Mouse (Mus musculus) embryonic facial prominence, embryonic 10.5 days (tissue): ENCODE results near the gene Kcnj5. TPM values are rescaled to one million over a fixed set of nuclear protein-coding genes. Genes with fewer than 3 reads are reported as not detected.
A peak's percentile ranks its signal among the peaks of the same experiment; 100 is the strongest.

ENCODE experiments used
- DNase-seq: peaks from one replicate; pipeline ENCODE4 v3.0.0-alpha.2; 2017; ENCODE audit warnings: low spot score
- H3K27ac ChIP-seq: fragments of 300-500 bp; sonication (generic); replicated peaks from 2 replicates; pipeline ENCODE4 v1.5.1; 2016; ENCODE audit warnings: mild to moderate bottlenecking
- H3K27me3 ChIP-seq: fragments of 300-500 bp; sonication (generic); replicated peaks from 2 replicates; pipeline ENCODE4 v1.6.1; 2016; ENCODE audit warnings: low read depth, mild to moderate bottlenecking; ENCODE audit not compliant: poor library complexity, severe bottlenecking
- H3K36me3 ChIP-seq: fragments of 300-500 bp; sonication (generic); replicated peaks from 2 replicates; pipeline ENCODE4 v1.6.1; 2016; ENCODE audit warnings: mild to moderate bottlenecking, moderate library complexity
- H3K4me1 ChIP-seq: fragments of 300-500 bp; sonication (generic); 2 replicates; pipeline ENCODE4 v1.6.1; 2016
- H3K4me3 ChIP-seq: fragments of 300-500 bp; sonication (generic); 2 replicates; pipeline ENCODE4 v1.5.1; 2016; ENCODE audit warnings: mild to moderate bottlenecking, moderate library complexity
- H3K9me3 ChIP-seq: fragments of 300-500 bp; sonication (generic); 2 replicates; pipeline ENCODE4 v1.6.1; 2016; ENCODE audit warnings: mild to moderate bottlenecking
- WGBS: fragments of 180-500 bp; shearing (Covaris S2); methylation state at CpG from one replicate; pipeline ENCODE4 v1.1.7; 2016; 5-methylcytosine and 5-hydroxymethylcytosine counted together
- polyA plus RNA-seq: library from polyadenylated mRNA; unstranded; fragments of >200 nt; fragmentation: Nextera tagmentation; extraction: Ambion mirVana; gene quantifications from 2 replicates; pipeline ENCODE4 v1.2.1, GENCODE M21; 2016

The Kcnj5 gene
- polyA plus RNA-seq, 1 experiment from 2014 or later, result 0.52 TPM

DNA sequence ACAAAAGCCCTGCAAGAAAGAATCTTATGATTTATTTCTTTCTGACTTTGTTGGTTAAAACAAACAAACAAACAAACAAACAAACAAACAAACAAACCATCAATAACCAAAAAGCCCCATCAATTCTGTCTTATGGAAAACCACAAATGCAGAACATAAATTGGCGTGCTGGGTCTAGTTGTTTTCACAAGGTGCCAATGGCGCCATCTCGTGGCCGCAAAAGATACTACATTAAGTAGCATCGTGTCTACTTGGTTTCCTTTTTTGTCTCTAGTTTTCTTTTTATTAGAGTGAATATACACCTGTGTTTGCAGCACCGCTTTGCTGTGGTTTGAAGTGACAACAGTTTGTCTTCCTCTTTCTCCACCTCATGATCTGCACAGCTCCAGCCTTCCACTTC, 6.2 kb upstream of the Kcnj5 start:
- Histone ChIP-seq H3K36me3 (no peaks in the 10 kb centered on the region), H3K27ac (no peak overlapping the region), H3K27me3 (peaks cover 53% of the 10 kb centered on the region), H3K4me3 (no peak overlapping the region), H3K9me3 (no peaks in the 10 kb centered on the region), H3K4me1 (peaks cover 5% of the 10 kb centered on the region)
- peak; percentile 69 for DNase-seq
- 5% methylated on average over 6 of the region's 6 CpGs for WGBS

DNA sequence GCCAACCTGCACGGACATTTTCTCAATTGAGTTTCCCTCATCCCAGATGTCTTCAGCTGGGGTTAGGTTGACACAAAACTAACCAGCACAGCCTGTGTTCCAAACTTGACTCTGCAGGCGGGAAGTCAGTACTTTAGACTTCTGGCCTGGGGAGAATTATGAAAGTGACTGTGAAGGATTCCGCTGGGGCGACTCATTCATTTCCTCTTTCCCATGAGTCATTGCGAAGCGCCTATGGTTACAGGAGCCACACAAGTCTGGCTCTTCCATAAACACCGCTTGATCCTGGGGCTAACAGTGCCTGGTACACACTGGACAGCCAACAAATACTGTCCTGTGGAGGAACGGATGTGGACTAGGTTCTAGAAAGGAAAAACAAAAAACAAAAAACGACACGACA, 5.2 kb upstream of the Kcnj5 start:
- peaks cover 11% of the 10 kb centered on the region for H3K4me1 ChIP-seq
- no peaks in the 10 kb centered on the region for H3K9me3 ChIP-seq
- no peak overlapping the region for H3K27ac ChIP-seq
- no peak overlapping the region for H3K4me3 ChIP-seq
- WGBS, result 90% methylated on average over 10 of the region's 10 CpGs
- no peaks in the 10 kb centered on the region for H3K36me3 ChIP-seq
- peaks cover 63% of the 10 kb centered on the region for H3K27me3 ChIP-seq
- DNase-seq, result no peak

DNA sequence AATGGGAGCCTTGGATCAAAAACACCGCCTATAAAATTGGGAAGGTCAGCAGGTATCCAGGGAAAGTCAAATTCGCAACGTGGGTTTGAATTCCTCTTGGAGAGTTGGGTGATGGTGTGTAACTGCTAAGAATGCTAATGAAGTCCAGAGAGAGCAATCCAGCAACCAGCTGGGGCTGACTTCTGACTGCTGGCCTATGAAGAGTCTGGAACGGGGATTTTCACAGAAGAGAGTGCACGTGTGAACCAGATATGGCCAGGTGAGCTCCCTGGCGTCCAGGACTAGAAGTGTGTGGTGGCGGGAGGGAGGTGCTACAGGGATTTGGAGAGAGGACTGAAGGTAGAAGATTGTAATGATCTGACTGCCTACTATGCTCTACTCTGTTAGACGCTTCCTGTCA, 3.9 kb upstream of the Kcnj5 start:
- Histone ChIP-seq H3K36me3 (no peaks in the 10 kb centered on the region), H3K27ac (no peak overlapping the region), H3K4me1 (peaks cover 24% of the 10 kb centered on the region), H3K9me3 (no peaks in the 10 kb centered on the region), H3K27me3 (peaks cover 75% of the 10 kb centered on the region), H3K4me3 (no peak overlapping the region)
- no peak for DNase-seq
- WGBS, result 59% methylated on average over 8 of the region's 8 CpGs

DNA sequence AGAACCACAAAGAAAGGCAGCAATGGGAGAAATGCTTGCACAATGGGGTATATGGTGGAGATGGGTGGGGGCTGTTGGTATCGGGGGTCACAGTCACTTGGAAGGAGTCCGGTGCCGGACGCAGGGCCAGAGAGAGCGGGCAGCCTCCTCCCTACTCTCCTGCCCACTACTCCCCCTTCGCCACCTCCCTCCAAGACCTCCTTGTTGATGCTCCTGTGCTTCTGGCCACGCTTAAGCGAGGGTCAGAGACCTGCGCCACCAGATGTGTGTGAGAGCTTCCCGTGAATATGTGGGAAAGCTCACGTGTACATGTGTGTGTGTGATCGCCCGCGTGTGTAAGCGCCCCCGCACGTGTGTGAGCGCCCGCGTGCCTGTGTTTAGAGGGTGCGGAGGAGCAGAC, 339 bp upstream of the Kcnj5 start:
- DNase-seq, result peak; percentile 31
- no peaks in the 10 kb centered on the region for H3K36me3 ChIP-seq
- H3K4me1 ChIP-seq, result peaks cover 22% of the 10 kb centered on the region
- H3K27ac ChIP-seq, result peak overlapping the region; percentile 44
- no peaks in the 10 kb centered on the region for H3K9me3 ChIP-seq
- WGBS, result 1% methylated on average over 21 of the region's 21 CpGs
- peak overlapping the region; percentile 54 for H3K4me3 ChIP-seq
- peaks cover 87% of the 10 kb centered on the region for H3K27me3 ChIP-seq

DNA sequence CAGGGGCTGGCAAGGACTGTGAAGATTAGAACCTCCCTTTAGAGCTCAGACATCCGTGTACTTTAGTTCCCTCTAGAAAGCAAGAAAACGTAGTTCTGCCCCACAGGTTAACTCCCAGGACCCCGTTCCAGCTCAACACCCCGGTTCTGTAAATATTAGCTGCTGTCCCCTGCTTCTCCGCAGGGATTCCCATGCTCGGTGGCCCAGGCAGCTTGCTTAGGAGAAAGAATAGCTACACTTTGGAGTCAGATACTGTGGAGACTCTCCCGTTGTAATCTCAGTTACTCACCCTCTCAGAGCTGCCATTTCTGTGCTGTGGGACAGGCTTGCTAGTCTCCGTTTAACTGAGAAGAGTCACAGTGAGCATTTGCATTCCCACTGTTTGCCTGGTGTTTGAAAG, 1.2 kb downstream of the Kcnj5 start:
- Histone ChIP-seq H3K4me1 (peaks cover 22% of the 10 kb centered on the region), H3K9me3 (no peaks in the 10 kb centered on the region), H3K27me3 (peaks cover 72% of the 10 kb centered on the region), H3K36me3 (no peaks in the 10 kb centered on the region), H3K27ac (no peak overlapping the region), H3K4me3 (no peak overlapping the region)
- WGBS, result 11% methylated on average over 8 of the region's 8 CpGs
- DNase-seq, result no peak

DNA sequence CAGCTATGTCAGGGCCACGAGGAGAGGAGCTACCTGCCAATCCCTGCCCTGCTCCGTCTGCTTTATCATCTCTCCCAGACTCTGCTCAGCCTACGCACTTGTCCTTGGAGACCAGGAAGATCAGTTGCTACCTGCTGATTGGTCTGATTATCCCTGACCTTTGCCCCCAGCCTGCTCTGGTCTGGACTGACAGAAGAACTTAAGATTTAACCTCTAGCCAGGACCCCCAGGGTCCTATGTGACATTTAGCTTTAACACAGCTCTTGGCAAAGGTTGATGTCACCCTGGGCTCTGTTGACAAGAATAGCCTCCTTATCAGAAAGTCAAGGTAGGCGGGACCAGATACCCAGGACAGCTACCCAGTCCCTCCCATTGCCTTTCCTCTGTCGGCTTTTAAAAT, 3.3 kb downstream of the Kcnj5 start:
- Histone ChIP-seq H3K4me3 (no peak overlapping the region), H3K27me3 (peaks cover 55% of the 10 kb centered on the region)
- WGBS, result 63% methylated on average over 5 of the region's 5 CpGs

DNA sequence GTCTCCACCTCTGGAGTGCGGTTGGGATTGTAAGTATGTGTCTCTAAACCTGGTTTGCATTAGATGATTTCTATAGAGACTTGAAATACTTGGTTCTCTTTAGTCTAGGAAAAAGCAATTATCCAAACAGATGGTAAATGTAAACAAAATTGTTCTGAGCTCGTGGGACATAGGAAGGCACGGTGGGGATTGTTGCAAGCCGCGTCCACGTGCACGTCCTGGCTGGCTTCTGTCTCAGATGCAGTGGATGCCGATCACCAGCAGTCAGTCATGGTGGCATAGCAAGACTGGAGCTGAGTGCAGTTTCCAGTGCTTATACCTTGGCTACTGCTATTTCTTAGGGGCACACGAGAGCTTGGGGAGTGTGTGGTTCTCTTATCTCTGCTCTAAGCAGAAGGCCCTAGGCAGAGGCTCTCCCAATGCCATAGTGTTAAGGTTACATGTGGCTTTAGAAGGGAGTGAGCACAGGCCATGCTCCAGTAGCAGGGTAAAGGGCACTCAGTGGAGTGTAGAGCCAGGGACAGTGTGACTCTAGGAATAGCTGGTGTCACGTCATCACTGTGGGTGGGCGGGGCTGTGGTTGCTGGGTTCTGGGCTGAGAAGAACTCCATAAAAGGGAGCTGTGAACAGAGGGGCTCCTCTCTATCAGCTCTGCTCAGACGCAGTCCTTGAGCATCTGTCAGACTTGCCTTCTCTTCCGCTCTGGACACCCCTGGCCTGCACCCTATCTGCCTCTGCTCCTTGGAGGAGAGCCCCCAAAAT, 8.6 kb downstream of the Kcnj5 start:
- Histone ChIP-seq H3K27ac (no peak overlapping the region), H3K27me3 (peaks cover 2% of the 10 kb centered on the region), H3K4me1 (peaks cover 8% of the 10 kb centered on the region), H3K9me3 (no peaks in the 10 kb centered on the region), H3K36me3 (no peaks in the 10 kb centered on the region), H3K4me3 (no peak overlapping the region)
- no peak for DNase-seq
- WGBS, result 78% methylated on average over 13 of the region's 13 CpGs

More for the DNA sequence above, 3.3 kb downstream of the Kcnj5 start:
- DNase-seq, result no peak
- peaks cover 22% of the 10 kb centered on the region for H3K4me1 ChIP-seq
- H3K27ac ChIP-seq, result no peak overlapping the region
- no peaks in the 10 kb centered on the region for H3K9me3 ChIP-seq
- H3K36me3 ChIP-seq, result no peaks in the 10 kb centered on the region

DNA sequence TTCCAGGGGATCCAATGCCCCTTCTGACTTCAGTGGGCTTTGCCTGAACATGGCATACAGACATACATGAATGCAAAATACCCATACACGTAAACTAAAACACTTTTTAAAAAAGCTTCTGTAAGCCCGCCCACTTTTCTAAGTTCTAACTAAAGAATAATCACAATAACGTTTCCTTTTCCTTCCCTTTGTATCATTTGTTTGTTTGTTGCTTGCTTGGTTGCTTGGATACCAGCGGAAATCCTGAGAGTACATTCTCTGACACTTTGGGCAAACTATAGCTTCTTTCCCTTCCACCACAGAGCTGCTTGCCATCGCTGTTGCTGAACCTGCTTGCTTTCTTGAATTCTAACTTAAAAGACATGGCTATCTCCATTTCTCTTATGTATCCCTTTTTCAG, 13.0 kb downstream of the Kcnj5 start:
- H3K4me3 ChIP-seq, result no peak overlapping the region
- DNase-seq, result no peak
- no peaks in the 10 kb centered on the region for H3K27me3 ChIP-seq
- H3K9me3 ChIP-seq, result 0 out of 2 replicates have a peak, but pooled peaks cover 3% of the 10 kb centered on the region
- H3K27ac ChIP-seq, result no peak overlapping the region
- peaks cover 8% of the 10 kb centered on the region; the same call in 1 of the 2 replicates for H3K4me1 ChIP-seq
- WGBS, result 83% methylated on average over 5 of the region's 5 CpGs
- H3K36me3 ChIP-seq, result no peaks in the 10 kb centered on the region

DNA sequence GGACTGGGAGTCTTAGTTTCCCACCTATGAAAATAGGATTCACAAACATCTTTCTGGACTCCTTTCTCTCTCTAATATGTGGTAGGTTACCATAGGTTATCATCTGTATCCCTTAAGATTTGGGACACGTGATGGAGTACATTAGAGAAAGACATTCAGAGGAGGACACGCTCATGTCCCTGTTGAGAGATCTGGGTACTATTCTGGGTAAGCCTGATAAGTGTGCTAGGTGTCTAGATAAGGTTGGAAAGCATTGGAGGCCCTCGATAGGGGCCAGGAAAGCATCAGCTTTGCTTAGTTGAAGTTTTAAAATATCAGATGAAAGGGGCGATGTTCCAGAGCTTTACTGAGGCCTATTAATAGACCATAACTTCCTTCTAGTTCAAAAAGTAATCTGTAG, 15.4 kb downstream of the Kcnj5 start:
- no peak overlapping the region for H3K27ac ChIP-seq
- no peaks in the 10 kb centered on the region for H3K4me1 ChIP-seq
- H3K36me3 ChIP-seq, result no peaks in the 10 kb centered on the region
- no peaks in the 10 kb centered on the region for H3K27me3 ChIP-seq
- no peak overlapping the region for H3K4me3 ChIP-seq
- WGBS, result 93% methylated on average over 4 of the region's 4 CpGs
- H3K9me3 ChIP-seq, result 0 out of 2 replicates have a peak, but pooled peaks cover 3% of the 10 kb centered on the region
- no peak for DNase-seq

DNA sequence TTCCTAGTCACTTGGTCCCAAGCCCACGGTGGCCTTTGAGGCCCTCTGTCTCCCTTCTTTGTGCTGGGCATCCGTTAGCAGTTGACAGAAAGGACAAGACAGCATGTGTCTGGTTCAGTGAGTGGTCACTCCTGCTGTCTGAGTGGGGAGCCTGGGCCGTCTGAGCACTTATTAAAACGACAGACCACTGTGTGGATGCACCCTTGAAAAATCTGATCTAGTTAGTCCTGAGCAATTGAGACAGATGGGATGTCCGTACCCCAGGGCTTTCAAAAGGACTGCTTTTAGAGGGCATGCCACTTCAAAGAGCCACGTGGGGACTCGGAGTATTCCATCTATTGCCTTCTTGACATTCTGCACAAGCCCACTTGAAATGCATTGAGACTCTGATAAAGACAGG, 20.5 kb downstream of the Kcnj5 start:
- no peak overlapping the region for H3K27ac ChIP-seq
- H3K4me3 ChIP-seq, result no peak overlapping the region
- peaks cover 7% of the 10 kb centered on the region for H3K4me1 ChIP-seq
- H3K36me3 ChIP-seq, result no peaks in the 10 kb centered on the region
- no peaks in the 10 kb centered on the region for H3K9me3 ChIP-seq
- no peaks in the 10 kb centered on the region; the same call in 1 of the 2 replicates for H3K27me3 ChIP-seq
- WGBS, result 72% methylated on average over 7 of the region's 7 CpGs
- DNase-seq, result no peak

DNA sequence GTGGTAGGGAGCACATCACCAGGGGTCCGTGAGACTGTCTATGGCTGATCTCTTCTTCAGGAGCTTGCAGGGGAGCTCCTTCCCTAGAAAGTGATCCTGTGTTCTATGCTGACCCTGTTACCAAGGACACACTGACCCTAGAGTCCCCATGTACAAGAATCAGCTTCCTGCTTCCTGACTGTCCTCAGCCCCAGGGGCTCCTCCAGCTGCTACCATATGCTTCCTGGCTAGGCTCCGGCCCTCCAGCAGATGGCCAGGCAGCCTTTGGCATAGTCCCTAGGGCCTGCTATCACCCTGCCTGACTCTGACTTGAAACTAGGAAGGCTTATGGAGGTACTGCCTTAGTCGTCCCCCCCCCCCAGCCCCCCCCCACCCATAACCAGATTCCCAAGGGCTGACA, 24.0 kb downstream of the Kcnj5 start:
- WGBS, result 45% methylated on average over 3 of the region's 3 CpGs
- Histone ChIP-seq H3K4me1 (peaks cover 7% of the 10 kb centered on the region), H3K36me3 (no peaks in the 10 kb centered on the region), H3K9me3 (no peaks in the 10 kb centered on the region), H3K27me3 (no peaks in the 10 kb centered on the region; the same call in 1 of the 2 replicates), H3K4me3 (no peak overlapping the region), H3K27ac (0 out of 2 replicates have a peak overlapping the region, but pooled peaks have one; percentile 6)
- peak; percentile 27 for DNase-seq

DNA sequence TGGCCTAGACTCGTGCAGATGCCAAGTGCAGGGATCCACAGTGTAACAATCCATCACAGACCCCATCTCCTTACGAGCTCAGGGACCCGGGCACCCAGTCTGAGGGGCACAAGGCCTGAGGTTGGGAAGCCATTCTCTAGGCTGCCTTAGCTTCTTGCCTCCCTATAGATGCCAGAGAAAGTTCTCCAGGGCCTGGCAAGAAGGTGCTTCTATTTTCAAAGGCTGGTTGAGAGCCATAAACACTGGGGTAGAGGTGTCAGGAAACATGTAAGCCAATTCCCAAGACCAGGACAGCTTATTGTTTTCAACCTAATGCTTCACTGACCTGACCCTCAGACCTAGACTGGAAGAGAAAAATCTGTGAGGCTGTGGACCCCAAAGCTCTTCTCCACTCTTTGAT, 28.2 kb downstream of the Kcnj5 start:
- H3K4me3 ChIP-seq, result no peak overlapping the region
- WGBS, result 87% methylated on average over 3 of the region's 3 CpGs
- peaks cover 11% of the 10 kb centered on the region for H3K4me1 ChIP-seq
- H3K27me3 ChIP-seq, result no peaks in the 10 kb centered on the region; the same call in 1 of the 2 replicates
- H3K9me3 ChIP-seq, result no peaks in the 10 kb centered on the region
- no peak for DNase-seq
- no peak overlapping the region for H3K27ac ChIP-seq
- no peaks in the 10 kb centered on the region for H3K36me3 ChIP-seq

DNA sequence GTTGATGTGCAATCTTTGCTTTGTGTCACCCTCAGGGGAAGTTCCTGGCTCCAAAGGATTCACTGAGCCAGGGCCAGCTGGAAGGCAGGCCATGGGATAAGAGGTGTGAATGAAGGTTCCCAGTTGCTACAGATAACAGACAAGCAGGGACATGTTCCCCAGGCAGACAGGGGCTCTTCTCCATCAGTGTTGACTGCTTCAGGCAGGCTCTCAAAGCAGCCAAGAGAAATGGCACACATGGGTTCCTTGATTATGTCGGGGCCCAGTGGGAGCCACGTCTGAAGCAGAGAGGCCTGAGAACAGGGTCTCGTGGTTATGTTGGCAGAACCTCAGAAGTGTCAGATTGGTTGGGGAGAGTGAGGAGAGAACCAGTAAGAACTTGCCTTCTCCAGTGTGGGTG, 30.1 kb downstream of the Kcnj5 start:
- DNase-seq, result no peak
- WGBS, result 76% methylated on average over 3 of the region's 3 CpGs
- Histone ChIP-seq H3K36me3 (no peaks in the 10 kb centered on the region), H3K27ac (no peak overlapping the region), H3K4me3 (no peak overlapping the region), H3K9me3 (no peaks in the 10 kb centered on the region), H3K27me3 (no peaks in the 10 kb centered on the region; the same call in 1 of the 2 replicates), H3K4me1 (0 out of 2 replicates have a peak, but pooled peaks cover 4% of the 10 kb centered on the region)
